Mouse (Mus musculus) cerebellum, adult 2 months (tissue): ENCODE data around the gene Mafg.

Experiments used
- CTCF ChIP-seq: fragments of 200-500 bp; IDR thresholded peaks from 2 replicates; pipeline ENCODE4 v1.5.1; 2011; ENCODE audit warnings: low read depth, mild to moderate bottlenecking, control low read depth, low read length, moderate library complexity, borderline replicate concordance; ENCODE audit not compliant: insufficient read depth
- POLR2A ChIP-seq: fragments of 200-500 bp; IDR thresholded peaks from 2 replicates; pipeline ENCODE4 v1.6.1; 2011; ENCODE audit warnings: low read length, control low read depth, borderline replicate concordance; ENCODE audit not compliant: insufficient read depth

GRCm38 (mm10) chr11:120666617-120667016 is 33.2 kb upstream of the Mafg start:
- TF ChIP-seq POLR2A (no peak), CTCF (no peak)
